Mouse (Mus musculus) spleen, adult 10 weeks (tissue): ENCODE data around the gene Plscr3. TPM values are rescaled to one million over a fixed set of nuclear protein-coding genes. Genes with fewer than 3 reads are reported as not detected.

Experiments used
- polyA plus RNA-seq: library from polyadenylated mRNA; stranded (reverse); fragments of 350-450 nt; fragmentation: Illumina TruSeq; extraction: RNeasy Lipid Tissue Mini Kit (QIAGEN cat#74804); gene quantifications from one replicate; pipeline ENCODE4 v1.2.3, GENCODE M21; 2015; ENCODE audit warnings: low replicate concordance; ENCODE audit not compliant: insufficient read depth

Gene Plscr3
- polyA plus RNA-seq = 11.9 TPM

DNA sequence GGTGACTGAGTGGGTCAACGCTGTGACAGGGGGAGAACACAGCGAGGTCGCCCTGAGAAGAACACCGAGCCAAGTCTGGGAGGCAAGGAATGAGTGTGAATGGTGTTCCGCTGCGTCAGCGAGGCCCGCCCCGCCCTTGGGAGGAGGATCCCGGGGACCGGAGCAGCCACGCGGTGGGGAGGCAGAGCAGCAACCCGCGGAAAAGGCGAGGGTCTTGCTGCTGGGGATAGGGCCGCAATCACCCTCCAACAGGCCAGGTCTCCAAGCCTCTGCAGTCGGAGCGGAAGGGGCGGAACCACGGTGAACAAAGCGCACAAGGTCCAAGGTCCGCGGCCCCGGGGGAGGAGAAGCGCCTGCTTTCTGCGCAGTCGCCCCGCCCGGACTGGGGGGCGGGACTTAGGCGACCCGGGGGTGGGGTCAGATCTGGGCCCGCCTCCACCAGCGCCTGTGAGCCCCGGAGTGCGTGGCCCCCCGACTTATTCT is at the start of gene Plscr3:
Gene Plscr3, plus strand, starts transcription at position 179 of the 483 bp plus-strand sequence.

GRCm38 (mm10) chr11:69801379-69801977 is 44.7 kb upstream of the Plscr3 start, which contains the start of gene Fgf11:
Gene Fgf11, minus strand, starts transcription at chr11:69801857.

DNA sequence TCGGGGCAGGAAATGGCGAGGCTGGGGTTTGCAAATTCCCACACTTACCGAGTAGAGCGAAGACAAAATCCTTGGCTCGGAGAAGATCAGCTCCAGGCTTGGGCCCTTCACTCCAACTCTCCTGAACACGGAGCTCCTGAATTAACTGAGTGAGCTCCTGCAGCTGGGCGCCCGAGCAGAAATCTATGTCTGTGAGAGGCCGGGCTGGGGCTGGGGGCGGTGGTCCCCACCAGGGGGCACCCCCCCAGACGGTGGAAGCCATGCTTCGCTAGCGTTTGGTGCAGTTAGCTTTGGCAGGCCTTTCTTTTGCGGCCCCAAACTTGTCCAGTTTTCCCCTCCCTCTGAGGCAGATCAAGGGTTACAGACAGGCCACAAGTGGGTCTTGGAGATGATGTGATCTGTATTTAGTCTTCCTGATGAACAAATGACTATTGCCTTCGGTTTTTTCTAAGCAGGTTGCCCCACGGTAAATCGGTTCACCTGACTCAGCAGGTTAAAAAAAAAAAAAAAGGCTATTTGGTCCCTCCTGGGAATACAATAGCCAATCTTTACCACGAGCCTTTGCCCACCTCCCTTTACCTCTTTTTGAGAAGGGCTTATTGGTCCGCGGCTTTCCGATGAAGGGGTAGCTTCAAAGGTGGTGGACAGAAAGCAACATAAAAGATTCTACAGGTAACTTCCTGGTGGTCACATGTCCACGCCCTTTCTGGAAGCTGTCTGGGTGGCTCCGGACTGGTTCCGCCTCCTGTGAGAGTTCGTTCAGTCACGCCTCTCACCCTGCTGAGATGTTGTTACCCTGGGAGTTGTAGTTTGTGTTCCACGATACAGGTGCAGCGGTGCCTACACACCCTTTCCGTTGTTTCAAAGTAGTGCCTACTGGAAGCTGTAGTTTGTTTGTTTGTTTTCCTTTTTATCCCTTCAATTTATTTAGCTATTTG is 40.9 kb upstream of the Plscr3 start, which contains the start of gene Tmem102:
Gene Tmem102, minus strand, starts transcription at position 653 of the 938 bp plus-strand sequence.

DNA sequence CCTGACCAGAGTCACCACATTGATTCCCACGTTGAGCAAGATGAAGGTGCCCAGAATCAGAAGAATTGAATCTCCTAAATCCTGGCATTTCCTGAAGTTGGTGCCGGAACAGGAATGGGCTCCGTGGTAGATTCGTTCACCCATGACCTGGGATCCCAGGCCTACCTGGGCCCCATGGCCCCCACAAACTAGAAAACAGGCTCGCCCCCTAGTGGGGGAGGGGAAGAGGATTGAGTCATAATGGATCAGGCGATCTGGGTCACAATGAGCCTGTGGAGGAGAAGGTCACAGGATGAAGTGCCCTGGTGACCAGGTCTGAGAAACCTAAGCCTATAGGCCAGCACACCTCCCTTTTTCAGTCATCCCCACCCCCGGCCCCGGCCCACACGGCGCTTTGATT is 31.0 kb upstream of the Plscr3 start, which contains the start of gene Gm39566:
Gene Gm39566, minus strand, starts transcription at position 144 of the 400 bp plus-strand sequence.

DNA sequence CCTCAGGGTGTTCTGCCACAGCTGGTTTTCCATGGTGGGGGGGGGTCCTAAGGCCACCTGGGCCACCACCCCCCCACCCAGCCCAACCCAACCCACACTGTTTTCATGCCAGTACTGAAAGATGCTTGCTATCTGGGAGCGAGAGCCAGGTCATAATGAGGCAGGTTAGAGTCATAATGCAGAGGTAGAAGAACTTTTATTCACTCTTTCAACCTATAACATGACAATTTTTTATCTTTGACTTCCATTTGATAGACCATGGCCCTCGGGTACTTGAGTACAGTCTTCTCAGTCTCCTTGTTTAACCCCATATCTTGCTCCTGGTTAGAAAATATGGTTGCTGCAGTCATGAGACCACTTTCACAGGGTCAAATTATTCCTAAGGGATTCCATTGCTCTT is 27.8 kb upstream of the Plscr3 start, which contains the start of gene Spem2:
Gene Spem2, minus strand, starts transcription at position 101 of the 400 bp plus-strand sequence.

DNA sequence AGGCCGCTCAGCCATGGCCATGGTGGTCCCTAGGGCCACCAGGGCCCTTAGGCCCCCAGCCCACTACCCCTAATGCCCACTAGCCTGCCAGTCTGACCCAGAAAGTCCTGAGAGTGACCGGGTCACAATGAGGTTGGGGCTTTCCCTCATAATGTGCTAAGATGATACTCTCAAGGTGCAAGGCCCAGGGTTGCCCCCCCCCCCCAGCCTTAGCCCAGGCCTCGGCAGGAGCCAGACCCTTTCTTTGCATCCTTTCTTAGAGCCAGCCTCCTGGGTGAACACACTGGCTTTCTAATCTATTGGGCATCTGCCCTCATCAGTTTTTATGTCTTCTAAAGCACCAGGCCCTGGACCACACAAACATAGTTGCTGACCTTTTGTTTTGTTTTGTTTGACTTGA is 24.1 kb upstream of the Plscr3 start, which contains the start of gene Spem1:
Gene Spem1, minus strand, starts transcription at position 101 of the 400 bp plus-strand sequence.

DNA sequence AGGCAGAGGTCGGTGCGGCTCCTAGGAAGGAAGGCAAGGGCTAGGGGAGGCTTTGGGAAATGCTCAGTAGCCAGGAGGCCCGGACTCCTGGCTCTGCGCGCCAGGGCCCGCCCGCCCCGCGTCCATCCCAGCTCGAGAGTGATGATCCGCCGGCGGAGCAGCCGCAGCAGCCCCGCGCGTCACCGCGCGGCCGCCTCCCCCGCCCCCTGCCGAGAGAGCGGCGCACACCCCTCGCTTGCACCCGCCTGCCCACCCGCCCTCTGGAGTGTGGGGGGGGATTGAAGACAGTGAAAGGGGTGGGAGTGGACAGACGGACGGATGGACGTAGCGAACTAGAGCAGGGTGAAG is 8.6 kb upstream of the Plscr3 start, which contains the start of gene Nlgn2:
Gene Nlgn2, minus strand, starts transcription at position 181 of the 348 bp plus-strand sequence.

GRCm38 (mm10) chr11:69837952-69838713 is 8.0 kb upstream of the Plscr3 start, which contains the start of gene Tmem256:
Gene Tmem256, plus strand, starts transcription at chr11:69838514.

GRCm38 (mm10) chr11:69858113-69858998 is 12.2 kb downstream of the Plscr3 start, which contains the start of gene Tnk1:
Gene Tnk1, minus strand, starts transcription at chr11:69858730.

GRCm38 (mm10) chr11:69877878-69878277 is 31.7 kb downstream of the Plscr3 start, which contains the start of gene Tmem95:
Gene Tmem95, minus strand, starts transcription at chr11:69878018.

DNA sequence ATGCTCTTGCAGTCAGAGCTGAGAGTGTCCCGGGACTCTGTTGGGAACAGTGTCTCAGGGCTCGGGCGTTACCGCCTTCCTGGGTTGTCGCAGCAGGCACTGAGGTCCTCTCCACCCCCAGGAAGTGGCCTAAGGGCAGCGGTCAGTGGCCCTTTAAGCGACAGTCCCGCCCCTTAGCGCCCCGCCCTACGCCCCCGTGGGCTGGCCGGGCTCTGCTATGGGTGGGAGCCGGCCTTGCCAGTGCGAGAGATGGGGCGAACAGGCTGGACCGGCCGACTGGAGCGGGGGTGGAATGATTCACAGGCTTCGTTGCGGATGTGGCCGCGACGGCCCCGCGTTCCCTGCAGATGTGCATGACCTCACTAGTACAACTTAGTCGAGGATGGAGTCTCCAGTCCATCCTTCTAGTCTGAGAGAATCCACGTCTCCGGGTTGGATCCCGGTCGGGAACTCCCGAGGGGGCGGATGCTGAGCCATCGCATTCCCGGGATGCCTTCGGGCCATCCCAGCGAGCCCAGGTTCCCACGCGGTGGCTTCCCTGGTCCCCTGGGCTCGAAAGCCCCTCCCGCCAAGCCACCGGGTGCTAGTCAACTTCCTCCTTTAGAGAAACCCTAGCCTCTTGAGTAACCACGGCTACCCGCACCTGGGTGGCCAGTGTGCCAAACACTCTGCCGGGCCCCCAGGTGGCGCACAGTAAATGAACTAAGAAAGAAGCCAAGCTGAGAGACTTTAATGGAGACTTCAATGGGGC is 34.9 kb downstream of the Plscr3 start, which contains the start of gene Kctd11:
Gene Kctd11, minus strand, starts transcription at position 554 of the 751 bp plus-strand sequence.

DNA sequence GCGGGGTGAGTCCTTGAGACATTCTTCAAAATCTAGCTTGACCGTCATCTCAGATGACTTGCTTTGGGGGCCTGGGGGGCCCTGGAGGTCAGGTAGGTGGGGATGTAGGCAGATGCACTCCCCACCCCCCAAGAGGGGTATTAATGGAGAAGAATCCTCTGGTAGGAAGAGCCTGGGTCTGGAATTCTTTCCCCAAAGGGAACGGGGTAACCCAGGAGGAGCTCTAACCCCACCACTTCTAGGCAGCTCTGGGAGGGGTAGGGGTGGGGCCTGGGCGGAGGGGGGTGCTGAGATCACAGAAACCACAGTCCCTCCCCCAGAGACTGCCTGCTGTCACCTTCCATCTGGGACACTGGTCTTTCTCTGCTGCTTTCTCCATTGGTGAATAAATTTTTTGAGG is 49.1 kb downstream of the Plscr3 start, which contains the start of gene Acap1:
Gene Acap1, minus strand, starts transcription at position 249 of the 400 bp plus-strand sequence.

GRCm38 (mm10) chr11:69900471-69901405 is 54.6 kb downstream of the Plscr3 start, which contains the start of the genes 2810408A11Rik and Neurl4:
Gene 2810408A11Rik, minus strand, starts transcription at chr11:69900987.
Gene Neurl4, plus strand, starts transcription at chr11:69901072.

Other genes starting within 250 kb of the Plscr3 start
- gene Atp1b2, start 240.4 kb upstream of the Plscr3 start, polyA plus RNA-seq = 15.0 TPM
- gene Shbg, start 228.5 kb upstream of the Plscr3 start, polyA plus RNA-seq = not detected
- 3.1 TPM for gene Sat2, start 224.4 kb upstream of the Plscr3 start, polyA plus RNA-seq
- gene Fxr2, start 213.4 kb upstream of the Plscr3 start, polyA plus RNA-seq = 49.8 TPM
- gene Sox15, start 191.1 kb upstream of the Plscr3 start, polyA plus RNA-seq = not detected
- 58.3 TPM for gene Mpdu1, start 183.7 kb upstream of the Plscr3 start, polyA plus RNA-seq
- gene Cd68, start 180.2 kb upstream of the Plscr3 start, polyA plus RNA-seq = 75.0 TPM
- gene Eif4a1, start 174.0 kb upstream of the Plscr3 start, polyA plus RNA-seq = 820 TPM
- 194 TPM for gene Senp3, start 164.3 kb upstream of the Plscr3 start, polyA plus RNA-seq
- gene Tnfsf13, start 160.6 kb upstream of the Plscr3 start, polyA plus RNA-seq = 17.3 TPM
- 12.0 TPM for gene Tnfsf12, start 150.5 kb upstream of the Plscr3 start, polyA plus RNA-seq
- gene Tnfsfm13, start 150.3 kb upstream of the Plscr3 start, polyA plus RNA-seq = 7.2 TPM
- 121 TPM for gene Polr2a, start 87.7 kb upstream of the Plscr3 start, polyA plus RNA-seq
- gene Slc35g3, start 84.4 kb upstream of the Plscr3 start, polyA plus RNA-seq = not detected
- gene Zbtb4, start 80.5 kb upstream of the Plscr3 start, polyA plus RNA-seq = 27.8 TPM
- gene Chrnb1, start 50.4 kb upstream of the Plscr3 start, polyA plus RNA-seq = 10.8 TPM
- gene Fgf11, start 44.5 kb upstream of the Plscr3 start, polyA plus RNA-seq = 2.2 TPM
- not detected for gene Tmem102, start 40.8 kb upstream of the Plscr3 start, polyA plus RNA-seq
- gene Gm39566, start 31.1 kb upstream of the Plscr3 start, polyA plus RNA-seq = not detected
- not detected for gene Spem2, start 27.9 kb upstream of the Plscr3 start, polyA plus RNA-seq
- not detected for gene Spem1, start 24.2 kb upstream of the Plscr3 start, polyA plus RNA-seq
- gene Nlgn2, start 8.6 kb upstream of the Plscr3 start, polyA plus RNA-seq = 4.4 TPM
- gene Tmem256, start 7.9 kb upstream of the Plscr3 start, polyA plus RNA-seq = 87.3 TPM
- 0.26 TPM for gene Tnk1, start 12.4 kb downstream of the Plscr3 start, polyA plus RNA-seq
- not detected for gene Tmem95, start 31.6 kb downstream of the Plscr3 start, polyA plus RNA-seq
- 4.5 TPM for gene Kctd11, start 35.0 kb downstream of the Plscr3 start, polyA plus RNA-seq
- gene Acap1, start 49.2 kb downstream of the Plscr3 start, polyA plus RNA-seq = 190 TPM
- 3.1 TPM for gene 2810408A11Rik, start 54.6 kb downstream of the Plscr3 start, polyA plus RNA-seq
- gene Neurl4, start 54.7 kb downstream of the Plscr3 start, polyA plus RNA-seq = 19.6 TPM
- gene Gps2, start 67.5 kb downstream of the Plscr3 start, polyA plus RNA-seq = 80.2 TPM
- 389 TPM for gene Eif5a, start 75.6 kb downstream of the Plscr3 start, polyA plus RNA-seq
- gene Ybx2, start 89.4 kb downstream of the Plscr3 start, polyA plus RNA-seq = 0.41 TPM
- gene Slc2a4, start 101.8 kb downstream of the Plscr3 start, polyA plus RNA-seq = 1.2 TPM
- gene Cldn7, start 118.4 kb downstream of the Plscr3 start, polyA plus RNA-seq = 0.72 TPM
- gene Ctdnep1, start 134.8 kb downstream of the Plscr3 start, polyA plus RNA-seq = 106 TPM
- gene Elp5, start 136.1 kb downstream of the Plscr3 start, polyA plus RNA-seq = 46.5 TPM
- gene Gabarap, start 144.8 kb downstream of the Plscr3 start, polyA plus RNA-seq = 492 TPM
- gene Phf23, start 149.4 kb downstream of the Plscr3 start, polyA plus RNA-seq = 67.0 TPM
- 9.8 TPM for gene Dvl2, start 154.2 kb downstream of the Plscr3 start, polyA plus RNA-seq
- gene Acadvl, start 169.0 kb downstream of the Plscr3 start, polyA plus RNA-seq = 41.9 TPM
- 9.5 TPM for gene Dlg4, start 170.6 kb downstream of the Plscr3 start, polyA plus RNA-seq
- not detected for gene Asgr1, start 207.7 kb downstream of the Plscr3 start, polyA plus RNA-seq
- gene Asgr2, start 246.3 kb downstream of the Plscr3 start, polyA plus RNA-seq = 0.68 TPM